Mouse (Mus musculus): Measurements from ENCODE around the gene Pak6.

DNA sequence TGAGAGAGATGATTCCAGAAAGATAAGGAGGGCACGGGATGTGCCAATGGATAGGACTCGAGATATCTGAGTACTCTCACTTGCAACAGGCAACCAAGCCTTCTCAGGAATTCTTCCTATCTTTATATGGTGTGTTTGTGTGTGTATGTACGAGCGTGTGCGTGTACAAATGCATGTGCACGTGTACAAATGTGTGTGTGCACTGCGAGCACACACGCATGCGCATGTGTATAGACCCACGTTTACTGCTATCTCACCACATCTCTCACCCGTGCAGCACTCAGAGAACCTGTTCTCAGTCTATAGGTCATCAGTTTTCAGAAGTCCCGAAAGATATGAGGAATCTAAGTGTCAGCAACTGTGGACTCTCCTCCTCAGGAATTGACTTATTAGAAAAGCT is 3.6 kb upstream of the Pak6 start:
- TF ChIP-seq POLR2A (IDR thresholded peaks at IDR 0.05; ENCODE audit: borderline replicate concordance, extremely low read depth, low read depth, low read length), result no peak
- TF ChIP-seq CTCF (IDR thresholded peaks at IDR 0.05; ENCODE audit: insufficient read depth, low read length), result no peak
